Mouse (Mus musculus) brain, embryonic 14.5 days (tissue): ENCODE measurements at regions not wholly inside any gene's neighbourhood (a gene's known extent, or its start where the extent isn't known, plus 50 kb on each side); places are given as distances from the start of the nearest gene placed in this dataset.

Source experiments
- DNase-seq: peaks from one replicate; pipeline ENCODE4 v3.0.0-alpha.2; 2011; ENCODE audit warnings: low read depth
- CTCF ChIP-seq: fragments of 200-500 bp; IDR thresholded peaks from 2 replicates; pipeline ENCODE4 v1.5.1; 2012; ENCODE audit warnings: inconsistent platforms, mild to moderate bottlenecking, moderate library complexity, borderline replicate concordance; ENCODE audit not compliant: insufficient read depth, insufficient read length; ENCODE audit errors: extremely low read depth
- POLR2A ChIP-seq: fragments of 200-500 bp; IDR thresholded peaks from 2 replicates; pipeline ENCODE4 v1.6.1; 2012; ENCODE audit warnings: mild to moderate bottlenecking, inconsistent platforms, borderline replicate concordance; ENCODE audit not compliant: poor library complexity, insufficient read depth, insufficient read length, severe bottlenecking; ENCODE audit errors: extremely low read depth

DNA sequence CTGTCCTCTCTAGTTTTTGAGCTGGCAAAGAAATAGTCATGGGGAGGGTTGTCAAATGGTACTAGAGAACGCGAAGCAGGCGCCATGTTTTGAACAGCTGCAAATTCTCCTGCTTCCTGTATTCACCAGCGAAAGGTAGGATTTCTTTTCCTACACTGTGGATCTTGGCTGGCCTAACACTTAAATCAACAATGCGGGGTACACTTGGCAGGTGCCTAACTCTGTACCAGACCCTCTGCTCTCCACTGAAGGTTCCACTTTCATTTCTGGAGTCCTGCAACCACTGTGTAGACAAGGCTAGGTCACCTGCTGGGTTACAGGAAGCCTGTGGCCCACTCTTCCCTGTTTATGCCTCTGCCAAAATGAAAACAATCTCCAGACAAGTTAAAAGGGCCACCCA is 239.6 kb downstream of the Cxcl12 start:
- no peak for TF ChIP-seq POLR2A
- TF ChIP-seq CTCF = no peak
- DNase-seq = no peak

DNA sequence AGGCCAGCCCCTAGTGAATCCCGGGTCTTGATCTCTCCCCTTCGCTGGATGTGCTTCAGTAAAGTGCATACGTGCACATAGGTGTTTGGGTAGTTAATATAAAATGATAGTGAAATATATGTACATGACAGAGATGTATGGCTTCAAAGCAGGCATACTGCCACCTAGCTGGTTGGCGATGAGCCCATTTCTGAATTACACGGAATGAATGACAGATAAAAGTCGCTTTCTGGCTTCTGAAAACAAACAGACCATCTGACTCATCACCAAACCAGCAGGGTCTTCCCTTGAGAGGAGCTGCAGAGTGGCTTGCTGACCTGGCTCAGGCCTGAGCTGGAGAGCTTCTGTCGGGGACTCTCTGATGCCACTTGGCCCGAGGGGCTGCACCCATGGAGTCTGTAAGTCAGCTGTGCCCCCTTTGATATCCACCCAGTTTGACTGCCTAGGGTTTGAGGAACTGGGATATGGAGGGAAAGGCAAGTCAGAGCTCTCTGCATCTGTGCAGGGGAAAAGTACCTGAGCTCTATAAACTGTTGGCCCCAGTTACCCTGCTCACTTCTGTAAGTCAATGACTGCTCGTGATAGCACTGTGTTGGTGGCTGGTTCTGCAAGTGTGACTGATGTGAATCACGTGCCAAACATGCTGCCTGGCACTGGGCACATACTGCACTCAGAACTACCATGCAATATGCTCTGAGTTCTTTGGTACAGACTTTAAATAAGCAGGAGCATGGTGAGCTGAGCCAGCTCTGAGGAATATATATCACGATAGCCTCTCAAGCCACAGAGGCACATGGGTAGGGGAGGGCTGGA is 240.8 kb downstream of the Cxcl12 start:
- peak; percentile 68 for DNase-seq
- TF ChIP-seq POLR2A = no peak
- no peak for TF ChIP-seq CTCF

DNA sequence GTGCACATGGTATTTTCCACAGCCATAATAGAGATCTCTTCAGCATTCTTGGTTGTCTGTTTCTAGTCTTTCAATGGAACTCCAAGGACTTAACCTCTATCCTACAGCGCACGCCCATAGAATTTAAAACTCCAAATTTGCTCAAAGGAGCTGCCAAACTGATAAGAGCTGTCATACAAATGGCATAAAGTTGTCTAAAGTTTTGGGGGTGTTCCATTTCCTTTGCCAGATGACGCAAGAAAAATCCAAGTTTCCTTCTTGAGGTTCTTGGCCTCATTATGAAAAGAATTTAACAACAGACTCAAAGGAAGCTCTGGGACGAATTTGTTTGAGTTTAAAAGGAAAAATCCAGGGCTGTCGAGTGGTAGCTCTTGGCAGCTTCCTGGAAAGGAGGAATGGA is 246.6 kb downstream of the Cxcl12 start:
- TF ChIP-seq CTCF (no peak), POLR2A (no peak)
- no peak for DNase-seq

DNA sequence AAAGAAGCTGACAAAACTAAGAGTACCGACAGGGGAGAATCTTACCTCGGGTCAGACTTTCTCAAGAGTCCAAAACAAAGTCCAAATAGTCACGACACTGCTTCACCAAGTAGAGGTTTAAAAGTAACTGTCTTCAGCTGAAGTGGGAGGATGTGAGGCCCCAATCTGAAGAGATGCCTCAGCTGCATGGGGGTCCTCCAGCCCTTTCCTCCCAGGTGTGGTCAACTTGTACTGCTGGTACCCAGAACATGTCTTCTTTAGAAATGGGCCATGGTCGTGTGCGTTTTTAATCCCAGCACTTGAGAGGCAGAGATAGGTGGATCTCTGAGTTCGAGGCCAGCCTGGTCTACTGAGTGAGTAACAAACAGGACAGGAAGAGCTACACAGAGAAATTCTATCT is 247.6 kb downstream of the Cxcl12 start:
- TF ChIP-seq CTCF (no peak), POLR2A (no peak)

DNA sequence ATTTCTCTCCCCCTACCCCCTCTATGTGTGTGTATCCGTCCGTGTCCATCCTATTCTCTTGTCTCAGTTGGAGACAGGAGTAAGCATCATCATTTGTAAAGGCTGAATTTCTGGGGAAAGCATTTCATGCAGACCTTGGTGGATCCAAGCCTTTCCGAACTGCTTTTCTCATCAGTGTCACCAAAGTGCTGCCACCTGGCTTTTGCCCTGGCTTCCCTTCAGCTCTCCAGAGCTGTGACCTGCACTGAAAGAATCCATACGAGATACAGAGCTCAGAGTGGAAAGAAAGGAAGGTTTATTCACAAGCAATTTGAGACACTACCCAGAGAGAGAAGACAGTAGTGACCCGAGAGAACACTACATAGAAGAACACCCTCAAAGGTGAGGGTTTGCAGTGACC is 248.1 kb downstream of the Cxcl12 start:
- DNase-seq = no peak
- no peak for TF ChIP-seq CTCF
- TF ChIP-seq POLR2A = no peak

More for the DNA sequence above, 247.6 kb downstream of the Cxcl12 start:
- DNase-seq = no peak

DNA sequence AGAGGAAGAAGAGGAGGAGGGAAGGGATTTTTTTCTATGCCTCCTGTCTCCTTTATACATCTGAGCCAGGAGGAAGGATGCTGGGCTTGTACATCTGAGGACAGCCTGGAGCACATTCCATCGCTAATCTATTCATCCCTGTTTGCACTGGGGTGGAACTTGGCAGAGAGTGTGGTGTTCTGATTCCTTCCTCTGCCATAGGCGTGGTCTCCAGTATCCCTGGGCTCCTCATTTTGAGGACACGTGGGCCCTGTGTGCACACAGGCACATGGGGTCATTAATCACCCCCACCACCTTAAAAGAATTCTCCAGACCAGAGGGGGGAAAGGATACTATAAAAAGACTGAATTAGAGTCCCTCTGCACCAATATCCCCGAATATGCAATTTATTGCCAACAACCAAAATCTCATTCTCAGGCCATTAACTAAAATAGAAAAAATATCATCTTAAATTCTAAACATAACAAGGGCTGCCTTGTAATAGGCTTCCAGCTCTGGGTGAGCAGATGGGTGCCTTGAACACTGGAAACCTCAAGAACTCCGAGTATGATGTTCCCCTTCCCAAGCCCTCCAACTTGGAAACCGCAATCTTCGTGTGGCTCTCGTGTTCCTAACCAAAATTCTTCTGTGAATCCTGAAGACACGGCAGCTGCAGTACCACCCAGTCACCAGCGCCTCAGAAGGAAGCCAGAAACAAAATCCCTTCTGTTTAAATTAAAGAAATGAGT is 254.7 kb downstream of the Cxcl12 start:
- no peak for DNase-seq
- no peak for TF ChIP-seq POLR2A
- no peak for TF ChIP-seq CTCF

DNA sequence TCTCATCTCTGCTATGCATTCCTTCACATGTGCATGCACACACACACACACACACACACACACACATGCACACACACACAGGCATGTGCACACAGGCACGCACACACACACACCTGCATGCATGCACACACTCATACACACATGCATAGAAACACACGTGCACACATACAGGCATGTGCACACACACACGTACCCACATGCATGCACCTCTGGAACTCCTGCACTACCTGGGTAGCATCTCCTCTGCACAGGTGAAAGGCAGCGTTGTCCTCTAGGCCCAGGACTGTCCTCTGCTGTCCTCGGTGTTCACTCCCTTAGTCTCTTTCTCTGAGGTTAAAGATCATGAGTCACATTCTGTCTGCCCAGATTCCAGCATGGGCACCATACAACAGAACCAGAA is 258.0 kb downstream of the Cxcl12 start:
- no peak for DNase-seq

DNA sequence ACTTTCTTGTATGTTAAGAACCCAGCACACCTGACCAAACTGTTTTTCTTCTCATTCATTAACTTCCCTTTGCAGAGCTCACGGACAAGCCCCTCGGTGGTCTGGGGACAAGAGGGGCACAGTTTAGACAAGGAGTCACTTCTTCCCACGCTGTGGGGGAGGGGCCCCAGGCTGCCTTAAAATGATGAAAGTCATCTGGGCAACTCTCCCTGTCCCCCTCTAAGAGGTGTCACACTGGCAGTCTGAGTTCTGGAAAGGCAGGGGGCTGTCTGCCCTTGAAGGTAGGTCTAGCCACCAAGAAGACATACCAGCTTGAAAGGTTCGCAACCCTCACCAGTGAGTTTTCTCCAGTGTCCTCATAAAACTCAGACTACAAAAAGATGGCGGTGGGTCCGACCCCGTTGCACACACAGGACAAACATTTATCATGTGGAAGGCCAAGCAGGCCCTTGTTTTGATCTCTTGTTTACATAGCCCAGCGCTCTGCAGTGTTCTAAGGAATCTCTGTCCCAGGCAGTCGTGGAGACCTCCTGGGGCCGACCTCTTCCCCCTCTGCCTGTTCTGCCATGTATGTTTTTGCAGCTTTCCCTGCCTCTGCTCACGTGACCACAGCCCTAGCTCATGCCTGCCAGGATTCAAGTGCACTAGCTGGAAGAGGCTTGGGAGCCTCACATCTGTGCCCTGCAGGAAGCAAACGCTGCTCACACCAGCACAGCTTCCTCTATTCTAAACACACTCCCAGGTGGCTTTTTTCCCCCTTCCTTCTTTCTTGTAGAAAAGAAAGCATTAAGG is 259.2 kb downstream of the Cxcl12 start:
- DNase-seq = peak; percentile 71
- TF ChIP-seq POLR2A = no peak
- TF ChIP-seq CTCF = no peak

More for the DNA sequence above, 258.0 kb downstream of the Cxcl12 start:
- no peak for TF ChIP-seq CTCF

DNA sequence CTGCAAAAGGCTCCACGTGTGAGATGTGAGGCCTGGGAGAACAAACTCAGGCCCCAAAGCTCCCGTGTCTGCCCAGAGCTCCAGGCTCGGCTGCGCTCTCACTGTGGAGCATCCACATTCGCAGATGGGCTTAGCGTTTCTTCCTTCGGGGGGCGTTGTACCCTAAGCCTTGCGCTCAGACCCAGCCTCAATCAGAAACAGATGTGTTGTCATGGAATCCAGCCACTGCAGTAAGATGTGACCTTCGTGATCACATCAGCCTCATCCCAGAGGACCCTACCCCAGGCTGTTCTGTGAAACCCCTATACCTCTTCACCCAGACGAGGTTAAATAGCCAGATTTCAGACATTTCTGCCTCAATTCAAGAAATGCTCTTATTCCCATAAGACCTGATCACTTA is 260.1 kb downstream of the Cxcl12 start:
- TF ChIP-seq CTCF (no peak), POLR2A (no peak)
- no peak for DNase-seq

DNA sequence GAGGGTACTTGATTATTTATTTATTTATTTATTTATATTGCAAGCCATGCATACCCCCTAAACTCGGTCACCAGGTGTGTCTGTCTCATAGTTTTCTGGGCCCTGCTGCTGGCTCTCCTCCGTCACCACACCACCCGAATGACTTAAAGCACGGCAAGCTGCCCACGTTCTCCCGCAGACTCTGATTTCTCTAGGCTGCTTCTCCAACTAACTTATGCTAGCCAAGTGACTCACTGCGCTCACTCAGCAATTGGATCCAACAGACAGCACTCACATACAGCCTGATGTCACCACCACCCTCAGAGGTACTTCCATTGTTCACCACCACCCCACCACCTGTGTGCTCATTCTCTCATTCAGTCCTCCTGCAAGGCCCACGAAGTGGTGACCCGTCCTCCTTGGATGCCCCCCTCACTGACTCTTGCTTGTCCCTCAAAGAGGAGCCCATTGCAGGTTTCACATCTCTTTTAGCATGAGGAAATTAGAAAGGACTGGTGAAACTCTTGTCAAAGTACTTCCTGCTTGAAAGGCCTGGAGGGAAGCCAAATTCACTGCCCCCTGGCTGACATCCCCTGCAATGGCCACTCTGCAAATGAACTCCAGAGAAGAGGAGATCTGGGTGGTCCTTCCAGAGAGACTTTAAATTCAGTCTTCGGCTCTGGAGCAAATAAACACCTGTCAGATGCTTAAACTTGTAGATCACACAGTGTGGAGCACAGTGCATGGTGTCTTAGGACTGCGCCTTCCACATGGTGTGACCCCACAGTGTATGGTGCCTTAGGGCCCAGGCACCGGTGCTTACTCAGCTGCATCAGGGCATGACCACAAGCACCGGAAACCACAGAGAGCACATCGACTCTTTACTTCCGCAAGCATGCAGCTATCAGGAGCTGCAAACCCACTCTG is 262.8 kb downstream of the Cxcl12 start:
- no peak for TF ChIP-seq POLR2A
- TF ChIP-seq CTCF = peak; percentile 25; the same call in 1 of the 2 replicates
- no peak for DNase-seq

DNA sequence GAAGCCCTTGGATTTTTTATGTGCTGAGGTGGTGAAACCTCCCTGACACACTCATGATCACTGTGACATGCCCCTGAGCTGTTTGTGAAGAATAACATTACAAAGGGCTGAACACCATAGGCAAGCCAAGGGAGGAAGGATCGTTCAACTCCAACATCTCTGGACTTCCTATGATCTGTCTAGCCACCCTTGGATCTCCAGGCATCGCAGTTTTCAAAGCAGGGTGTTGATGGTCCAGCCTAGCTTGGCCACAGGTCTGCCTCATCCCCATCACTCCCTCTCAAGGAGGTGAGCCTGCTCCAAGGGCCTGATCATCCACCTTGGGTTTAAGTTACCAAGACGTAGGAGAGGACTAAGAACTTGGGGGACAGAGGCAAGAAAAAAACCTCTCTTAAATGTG is 268.5 kb downstream of the Cxcl12 start:
- no peak for TF ChIP-seq POLR2A
- TF ChIP-seq CTCF = no peak
- no peak for DNase-seq

DNA sequence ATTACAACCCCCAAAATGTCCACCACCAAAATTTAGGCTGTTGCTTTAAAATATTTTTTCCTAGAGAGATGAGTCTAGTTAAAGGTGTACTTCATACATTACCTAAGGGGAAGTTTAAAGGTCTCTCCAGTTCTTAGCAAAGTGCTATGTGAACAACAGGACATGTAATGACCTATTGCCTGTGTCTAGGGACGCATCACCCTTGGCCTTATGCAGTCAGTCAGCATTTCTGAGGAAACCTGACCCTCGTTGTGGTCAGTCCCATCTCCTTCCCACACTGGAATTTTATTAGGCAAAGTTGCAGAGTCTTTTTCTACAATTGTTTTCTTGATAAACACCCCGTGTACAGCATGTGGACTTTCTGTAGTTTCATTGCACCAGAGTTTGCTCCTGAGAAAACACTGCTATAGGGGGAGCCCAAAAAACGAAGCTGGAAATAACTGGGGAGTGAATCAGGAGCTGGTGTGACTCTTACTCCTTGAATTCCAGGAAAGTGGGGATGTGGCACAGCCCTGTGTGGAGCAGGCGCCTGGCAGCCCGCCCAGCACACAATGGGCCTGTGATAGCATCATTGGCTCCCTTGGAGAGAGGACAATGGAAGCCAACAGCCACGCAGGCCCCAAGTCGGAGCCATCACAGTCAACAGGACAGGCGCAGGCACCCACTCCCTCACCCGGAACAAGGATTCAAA is 269.2 kb downstream of the Cxcl12 start:
- DNase-seq = peak; percentile 37
- TF ChIP-seq CTCF (no peak), POLR2A (no peak)

DNA sequence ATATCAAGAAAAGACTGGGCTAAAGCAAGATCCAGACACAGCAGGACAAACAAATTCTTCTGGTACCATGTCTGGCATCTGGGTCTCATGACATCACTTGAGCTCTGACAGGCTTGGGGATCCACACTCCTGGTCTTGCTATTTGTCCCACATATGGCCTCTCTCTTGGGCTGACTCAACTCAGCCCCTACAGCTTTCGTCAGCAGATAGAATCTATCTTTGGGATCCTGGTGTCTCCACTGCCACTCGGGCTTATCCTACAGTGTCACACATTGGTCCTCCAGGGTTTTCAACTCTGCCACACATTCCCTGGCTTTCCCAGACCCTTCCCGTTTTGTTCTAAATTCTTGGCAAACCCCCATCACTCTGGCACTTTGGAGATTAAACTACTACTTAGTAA is 280.3 kb downstream of the Cxcl12 start:
- TF ChIP-seq POLR2A (no peak), CTCF (no peak)
- DNase-seq = no peak
